Mouse (Mus musculus): ENCODE data around the gene Nav1. TPM values are rescaled to one million over a fixed set of nuclear protein-coding genes. Genes with fewer than 3 reads are reported as not detected.

The Nav1 gene
- polyA plus RNA-seq, 1 experiment from 2014 or later = 3.2 TPM

GRCm38 (mm10) chr1:135615715-135616641, 8.9 kb upstream of the Nav1 start:
- 26% methylated on average over 20 of the region's 20 CpGs for WGBS (ENCODE audit: insufficient replicate concordance)
- no peaks in the 10 kb centered on the region for H3K27me3 ChIP-seq (replicated peaks)
- no peak overlapping the region for H3K4me2 ChIP-seq
- no peak overlapping the region for H3K27ac ChIP-seq
- H3K4me1 ChIP-seq = peaks cover 9% of the 10 kb centered on the region; the same call in 1 of the 2 replicates
- no peaks in the 10 kb centered on the region for H3K36me3 ChIP-seq
- H3K9me3 ChIP-seq (replicated peaks) = no peaks in the 10 kb centered on the region
- H3K9ac ChIP-seq = no peak overlapping the region
- H3K4me3 ChIP-seq = no peak overlapping the region
- no peak for ATAC-seq

GRCm38 (mm10) chr1:135609621-135610020, 2.5 kb upstream of the Nav1 start:
- H3K9me3 ChIP-seq (replicated peaks) = no peaks in the 10 kb centered on the region
- H3K4me3 ChIP-seq = no peak overlapping the region
- H3K27me3 ChIP-seq (replicated peaks) = no peaks in the 10 kb centered on the region
- no peak overlapping the region for H3K27ac ChIP-seq
- 71% methylated on average over 4 of the region's 4 CpGs for WGBS (ENCODE audit: insufficient replicate concordance)
- no peaks in the 10 kb centered on the region for H3K36me3 ChIP-seq
- no peaks in the 10 kb centered on the region for H3K4me1 ChIP-seq
- no peak overlapping the region for H3K9ac ChIP-seq
- H3K4me2 ChIP-seq = no peak overlapping the region
- ATAC-seq = no peak

- H3K4me3 ChIP-seq = no peak overlapping the region
- no peaks in the 10 kb centered on the region for H3K9me3 ChIP-seq (replicated peaks)
- H3K4me1 ChIP-seq = no peaks in the 10 kb centered on the region
- 72% methylated on average over 12 of the region's 12 CpGs for WGBS (ENCODE audit: insufficient replicate concordance)
- H3K27ac ChIP-seq = no peak overlapping the region
- H3K4me2 ChIP-seq = no peak overlapping the region
- H3K36me3 ChIP-seq = no peaks in the 10 kb centered on the region
- no peak for ATAC-seq
- H3K27me3 ChIP-seq (replicated peaks) = no peaks in the 10 kb centered on the region
- H3K9ac ChIP-seq = no peak overlapping the region
These were observed 610 bp downstream of the Nav1 start for GRCm38 (mm10) chr1:135606355-135607015.

- no peak overlapping the region for H3K27ac ChIP-seq
- no peaks in the 10 kb centered on the region for H3K4me1 ChIP-seq
- no peak overlapping the region for H3K4me3 ChIP-seq
- H3K27me3 ChIP-seq (replicated peaks) = no peaks in the 10 kb centered on the region
- H3K9me3 ChIP-seq (replicated peaks) = no peaks in the 10 kb centered on the region
- 64% methylated on average over 5 of the region's 5 CpGs for WGBS (ENCODE audit: insufficient replicate concordance)
- no peak overlapping the region for H3K4me2 ChIP-seq
- H3K36me3 ChIP-seq = no peaks in the 10 kb centered on the region
- H3K9ac ChIP-seq = no peak overlapping the region
- no peak for ATAC-seq
These were observed 1.6 kb downstream of the Nav1 start for GRCm38 (mm10) chr1:135605530-135605929.

- no peak for ATAC-seq
- Histone ChIP-seq H3K9ac (no peak overlapping the region), H3K4me1 (no peaks in the 10 kb centered on the region), H3K36me3 (no peaks in the 10 kb centered on the region), H3K27ac (no peak overlapping the region), H3K4me3 (no peak overlapping the region), H3K9me3 (replicated peaks) (no peaks in the 10 kb centered on the region), H3K27me3 (replicated peaks) (no peaks in the 10 kb centered on the region), H3K4me2 (no peak overlapping the region)
- 67% methylated on average over 7 of the region's 7 CpGs for WGBS (ENCODE audit: insufficient replicate concordance)
These were observed 2.6 kb downstream of the Nav1 start for GRCm38 (mm10) chr1:135604361-135605052.

- no peak for ATAC-seq
- Histone ChIP-seq H3K27me3 (replicated peaks) (no peaks in the 10 kb centered on the region), H3K9ac (no peak overlapping the region), H3K4me2 (no peak overlapping the region), H3K4me1 (no peaks in the 10 kb centered on the region), H3K36me3 (no peaks in the 10 kb centered on the region), H3K27ac (no peak overlapping the region), H3K9me3 (replicated peaks) (no peaks in the 10 kb centered on the region), H3K4me3 (no peak overlapping the region)
- whole genome bisulfite sequencing (ENCODE audit: insufficient replicate concordance) = 53% methylated on average over 11 of the region's 11 CpGs
These were observed 3.8 kb downstream of the Nav1 start for GRCm38 (mm10) chr1:135603121-135603870.

GRCm38 (mm10) chr1:135600023-135601005, 6.8 kb downstream of the Nav1 start:
- Histone ChIP-seq H3K9ac (no peak overlapping the region), H3K27ac (no peak overlapping the region), H3K4me2 (no peak overlapping the region), H3K36me3 (no peaks in the 10 kb centered on the region), H3K27me3 (replicated peaks) (no peaks in the 10 kb centered on the region), H3K9me3 (replicated peaks) (no peaks in the 10 kb centered on the region), H3K4me1 (no peaks in the 10 kb centered on the region), H3K4me3 (no peak overlapping the region)
- WGBS (ENCODE audit: insufficient replicate concordance) = 75% methylated on average over 15 of the region's 15 CpGs
- no peak for ATAC-seq

- Histone ChIP-seq H3K36me3 (no peaks in the 10 kb centered on the region), H3K9ac (no peak overlapping the region), H3K27me3 (replicated peaks) (no peaks in the 10 kb centered on the region), H3K4me1 (no peaks in the 10 kb centered on the region), H3K27ac (no peak overlapping the region), H3K4me3 (no peak overlapping the region), H3K4me2 (no peak overlapping the region), H3K9me3 (replicated peaks) (no peaks in the 10 kb centered on the region)
- 61% methylated on average over 8 of the region's 8 CpGs for WGBS (ENCODE audit: insufficient replicate concordance)
- ATAC-seq = no peak
These were observed 8.7 kb downstream of the Nav1 start for GRCm38 (mm10) chr1:135598251-135598879.

GRCm38 (mm10) chr1:135594279-135594903, 12.7 kb downstream of the Nav1 start:
- Histone ChIP-seq H3K9ac (no peak overlapping the region), H3K4me3 (no peak overlapping the region), H3K4me2 (no peak overlapping the region), H3K36me3 (no peaks in the 10 kb centered on the region), H3K27ac (no peak overlapping the region), H3K4me1 (no peaks in the 10 kb centered on the region), H3K9me3 (replicated peaks) (no peaks in the 10 kb centered on the region), H3K27me3 (replicated peaks) (no peaks in the 10 kb centered on the region)
- 49% methylated on average over 9 of the region's 9 CpGs for WGBS (ENCODE audit: insufficient replicate concordance)
- no peak for ATAC-seq

GRCm38 (mm10) chr1:135593560-135594278, 13.4 kb downstream of the Nav1 start:
- Histone ChIP-seq H3K27me3 (replicated peaks) (no peaks in the 10 kb centered on the region), H3K4me2 (no peak overlapping the region), H3K27ac (no peak overlapping the region), H3K4me1 (no peaks in the 10 kb centered on the region), H3K9ac (no peak overlapping the region), H3K36me3 (no peaks in the 10 kb centered on the region), H3K9me3 (replicated peaks) (no peaks in the 10 kb centered on the region), H3K4me3 (no peak overlapping the region)
- no peak for ATAC-seq
- WGBS (ENCODE audit: insufficient replicate concordance) = 58% methylated on average over 6 of the region's 6 CpGs

All from liver, embryonic 12.5 days (tissue).